In the genomic region with DNA sequence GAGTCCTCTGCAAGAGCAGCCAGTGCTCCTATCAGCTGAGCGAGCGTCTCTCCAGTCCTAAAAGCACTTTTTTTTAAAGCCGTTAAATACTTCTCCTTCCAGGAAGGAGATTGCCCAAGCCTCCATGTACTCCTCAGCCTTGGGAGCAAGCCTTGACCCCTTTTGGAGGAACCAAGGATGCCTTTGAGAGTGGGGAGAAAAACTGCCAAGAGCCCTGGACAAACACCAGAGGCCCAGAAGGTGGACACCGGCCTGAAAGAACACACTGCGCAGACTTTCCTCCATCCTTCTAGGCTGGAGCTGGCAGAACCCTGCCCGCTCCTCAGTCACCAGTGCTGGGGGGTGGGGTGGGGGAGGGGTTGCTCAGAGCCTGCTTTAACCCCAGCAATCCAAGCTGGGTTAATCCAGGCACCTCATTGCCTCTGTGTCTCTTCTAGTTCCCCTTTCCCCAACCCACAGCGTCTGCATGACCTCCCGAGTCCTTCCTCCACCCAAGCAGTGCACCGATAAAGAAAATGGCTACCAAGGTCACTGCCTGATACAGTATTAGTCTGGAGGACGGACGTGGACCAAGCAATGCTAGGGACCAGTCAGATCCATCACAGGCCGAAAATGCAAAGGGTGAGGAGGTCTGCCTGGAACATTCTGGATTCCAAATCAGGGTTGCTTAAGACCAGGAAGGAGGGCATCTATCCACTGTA, we compare ENCODE assay signal across 10 mouse cellular contexts. TPM values are rescaled to one million over a fixed set of nuclear protein-coding genes. Genes with fewer than 3 reads are reported as not detected.
DNase-seq lines count a peak whose midpoint lies in the region; ATAC-seq and TF ChIP-seq lines count a peak whose summit lies in the region.
"Had no signal": no experiment of that assay in that cellular context is flagged by ENCODE, and none has a peak within 500 bp of the region (broad histone marks: within the 10 kb centered on the region; RNA-seq: fewer than 3 reads in every experiment).

No protein-coding gene starts in this region.

- H3K4me1 ChIP-seq in intestine, postnatal 0 days (replicated peaks; ENCODE audit: control insufficient read depth, insufficient read depth, low read length): no peaks in the 10 kb centered on the region

- no peaks in the 10 kb centered on the region for H3K27me3 ChIP-seq in intestine, postnatal 0 days (replicated peaks; ENCODE audit: control insufficient read depth, insufficient read depth, low read length)

- peak; percentile 39; the same call in 1 of the 2 replicates for ATAC-seq in frontal cortex, adult (ENCODE audit: low TSS enrichment)
- no peak for ATAC-seq in erythroblast, adult 5-6 weeks (replicated peaks; ENCODE audit: low FRiP score, poor library complexity, severe bottlenecking)
- ATAC-seq in intestine, postnatal 0 days: no peak

- H3K4me3 ChIP-seq in intestine, postnatal 0 days (ENCODE audit: low read depth, low read length): no peak overlapping the region

- H3K9me3 ChIP-seq in intestine, postnatal 0 days (ENCODE audit: control insufficient read depth): no peaks in the 10 kb centered on the region

- DNase-seq in frontal cortex, postnatal 25 days (ENCODE audit: low spot score in 2 of 2): no peak
- peak; percentile 49 for DNase-seq in 416B (ENCODE audit: low read depth)
- peak; percentile 75 for DNase-seq in cerebellum, adult 9-10 months
- peak; percentile 48 to 57 for DNase-seq in layer of hippocampus, adult 8-10 months (ENCODE audit: low spot score in 2 of 2)
- no peak for DNase-seq in left cerebral cortex, adult 18-20 months (ENCODE audit: low spot score in 2 of 2)

- no peak overlapping the region for H3K9ac ChIP-seq in intestine, postnatal 0 days (ENCODE audit: low read depth, low read length)

- WGBS in intestine, postnatal 0 days: 86% methylated on average over 12 of the region's 12 CpGs

- no peak overlapping the region for H3K27ac ChIP-seq in intestine, postnatal 0 days (ENCODE audit: low read depth, low read length)

- H3K36me3 ChIP-seq in intestine, postnatal 0 days (ENCODE audit: control insufficient read depth, insufficient read depth): no peaks in the 10 kb centered on the region; the same call in 1 of the 2 replicates

- H3K4me2 ChIP-seq in intestine, postnatal 0 days (replicated peaks; ENCODE audit: low read depth): no peak overlapping the region

- TF ChIP-seq CTCF in intestine, postnatal 0 days (IDR thresholded peaks at IDR 0.05; ENCODE audit: low read depth): no peak

RNA-seq across cellular contexts. Expression of a gene that starts 8.6 kb away (rescaled TPM):
- total RNA-seq in layer of hippocampus, adult 8-10 months (2022): 10 to 100 TPM; 89.6 to 98.5 (median 95.2) TPM
- 2.9 and 10.7 TPM in 2 replicates for total RNA-seq in erythroblast, adult 5-6 weeks (2015; ENCODE audit: low replicate concordance)
- 2.0 and 4.3 TPM in 2 replicates for total RNA-seq in erythroblast, adult 5-6 weeks (2017; ENCODE audit: low replicate concordance)
- total RNA-seq in left cerebral cortex, adult 18-20 months (2021): 10 to 100 TPM; 94.6 to 96.9 TPM
- 3.1 and 6.0 TPM in 2 replicates for polyA plus RNA-seq in intestine, postnatal 0 days (2015; fragmentation: Nextera tagmentation; extraction: Ambion mirVana)

RNA-seq across cellular contexts. Expression of a gene that starts 29.3 kb away (rescaled TPM):
- total RNA-seq in layer of hippocampus, adult 8-10 months (2022): under 1 TPM in 2 of 4 experiments, not detected in 2; 0.43 to 0.47 TPM
- total RNA-seq in erythroblast, adult 5-6 weeks (2015; ENCODE audit: low replicate concordance): 2.9 TPM in 1 of 2 replicates, not detected in the other
- 0.84 and 4.3 TPM in 2 replicates for total RNA-seq in erythroblast, adult 5-6 weeks (2017; ENCODE audit: low replicate concordance)
- not detected for total RNA-seq in left cerebral cortex, adult 18-20 months (2021)
- not detected in 2 replicates for polyA plus RNA-seq in intestine, postnatal 0 days (2015; fragmentation: Nextera tagmentation; extraction: Ambion mirVana)

RNA-seq across cellular contexts. Expression of a gene that starts 32.4 kb away (rescaled TPM):
- 1 to 10 TPM; 2.9 to 4.5 (median 3.8) TPM for total RNA-seq in layer of hippocampus, adult 8-10 months (2022)
- total RNA-seq in erythroblast, adult 5-6 weeks (2015; ENCODE audit: low replicate concordance): not detected in 2 replicates
- not detected in 2 replicates for total RNA-seq in erythroblast, adult 5-6 weeks (2017; ENCODE audit: low replicate concordance)
- 1 to 10 TPM; 3.9 to 4.1 TPM for total RNA-seq in left cerebral cortex, adult 18-20 months (2021)
- 23.8 and 25.7 TPM in 2 replicates for polyA plus RNA-seq in intestine, postnatal 0 days (2015; fragmentation: Nextera tagmentation; extraction: Ambion mirVana)
- polyA plus RNA-seq: limb, embryonic 11.5 days had no signal

RNA-seq across cellular contexts. Expression of a gene that starts 37.6 kb away (rescaled TPM):
- under 1 TPM; 0.47 to 0.87 (median 0.54) TPM for total RNA-seq in layer of hippocampus, adult 8-10 months (2022)
- total RNA-seq in erythroblast, adult 5-6 weeks (2015; ENCODE audit: low replicate concordance): not detected in 2 replicates
- 0.34 TPM in 1 of 2 replicates, not detected in the other for total RNA-seq in erythroblast, adult 5-6 weeks (2017; ENCODE audit: low replicate concordance)
- total RNA-seq in left cerebral cortex, adult 18-20 months (2021): under 1 TPM; 0.53 to 0.63 TPM
- 42.0 and 45.7 TPM in 2 replicates for polyA plus RNA-seq in intestine, postnatal 0 days (2015; fragmentation: Nextera tagmentation; extraction: Ambion mirVana)
- polyA plus RNA-seq: C2C12 had no signal

RNA-seq across cellular contexts. Expression of a gene that starts 50.2 kb away (rescaled TPM):
- 1 to 10 TPM in 2 of 4 experiments, under 1 TPM in 2; 0.39 to 4.4 (median 1.9) TPM for total RNA-seq in layer of hippocampus, adult 8-10 months (2022)
- total RNA-seq in erythroblast, adult 5-6 weeks (2015; ENCODE audit: low replicate concordance): 0.63 TPM in 1 of 2 replicates, not detected in the other
- 0.56 and 1.1 TPM in 2 replicates for total RNA-seq in erythroblast, adult 5-6 weeks (2017; ENCODE audit: low replicate concordance)
- 1 to 10 TPM; 1.4 to 1.6 TPM for total RNA-seq in left cerebral cortex, adult 18-20 months (2021)
- 52.8 and 59.2 TPM in 2 replicates for polyA plus RNA-seq in intestine, postnatal 0 days (2015; fragmentation: Nextera tagmentation; extraction: Ambion mirVana)

Comparison
In these comparisons a context has a peak if more than half of its experiments do, and no peak if none do; other contexts are left out.
1. DNase-seq: peak in 416B (single experiment), cerebellum, adult 9-10 months (single experiment) and layer of hippocampus, adult 8-10 months (2 of 2); none in frontal cortex, postnatal 25 days (0 of 2) and left cerebral cortex, adult 18-20 months (0 of 2).
2. RNA of a gene that starts 8.6 kb away (total RNA-seq): 89.6 to 98.5 TPM in layer of hippocampus, adult 8-10 months and 94.6 to 96.9 TPM in left cerebral cortex, adult 18-20 months; 2.0 to 10.7 TPM in erythroblast, adult 5-6 weeks; every median in the first group is over 4 times any median in the second.